Mouse (Mus musculus) liver, postnatal 0 days (tissue): ENCODE measurements around the gene Glis2. TPM values are rescaled to one million over a fixed set of nuclear protein-coding genes. Genes with fewer than 3 reads are reported as not detected.

Experiments used
- ATAC-seq: fragments of 200-750 bp; cut with Nextera tagmentation; 2 replicates; pipeline ENCODE4 v1.8.0; 2017; ENCODE audit warnings: mild to moderate bottlenecking, moderate library complexity
- DNase-seq: peaks from one replicate; pipeline ENCODE4 v3.0.0-alpha.2; 2016
- H3K27ac ChIP-seq: fragments of 300-500 bp; sonication (generic); 2 replicates; pipeline ENCODE4 v1.5.1; 2014; ENCODE audit warnings: antibody characterized with exemption, moderate library complexity, mild to moderate bottlenecking, low read depth
- H3K27me3 ChIP-seq: fragments of 300-500 bp; sonication (generic); 2 replicates; pipeline ENCODE4 v1.6.1; 2014; ENCODE audit warnings: low read length, control low read depth, mixed read lengths; ENCODE audit not compliant: insufficient read depth
- H3K36me3 ChIP-seq: fragments of 300-500 bp; sonication (generic); replicated peaks from 2 replicates; pipeline ENCODE4 v1.6.1; 2014; ENCODE audit warnings: mild to moderate bottlenecking, control low read depth, low read length, moderate library complexity, mixed read lengths; ENCODE audit not compliant: insufficient read depth
- H3K4me1 ChIP-seq: fragments of 300-500 bp; sonication (generic); 2 replicates; pipeline ENCODE4 v1.6.1; 2014; ENCODE audit warnings: antibody characterized with exemption, mild to moderate bottlenecking, control low read depth; ENCODE audit not compliant: insufficient read depth
- H3K4me2 ChIP-seq: fragments of 300-500 bp; sonication (generic); 2 replicates; pipeline ENCODE4 v1.6.1; 2014; ENCODE audit warnings: low read depth, mild to moderate bottlenecking, low read length, moderate library complexity, mixed read lengths
- H3K4me3 ChIP-seq: fragments of 300-500 bp; sonication (generic); 2 replicates; pipeline ENCODE4 v1.5.1; 2014; ENCODE audit warnings: low read depth, low read length
- H3K9ac ChIP-seq: fragments of 300-500 bp; sonication (generic); replicated peaks from 2 replicates; pipeline ENCODE4 v1.6.1; 2014; ENCODE audit warnings: mild to moderate bottlenecking, moderate library complexity
- H3K9me3 ChIP-seq: fragments of 300-500 bp; sonication (generic); 2 replicates; pipeline ENCODE4 v1.6.1; 2016; ENCODE audit warnings: mild to moderate bottlenecking, control low read depth, low read length, mixed read lengths
- CTCF ChIP-seq: sonication (generic); IDR thresholded peaks from 2 replicates; pipeline ENCODE4 v1.5.1; 2016; ENCODE audit warnings: antibody characterized with exemption, low read depth
- EP300 ChIP-seq: IDR thresholded peaks from 2 replicates; pipeline ENCODE4 v1.6.1; 2016; ENCODE audit warnings: antibody characterized with exemption, low read depth, mild to moderate bottlenecking
- WGBS: fragments of 180-500 bp; shearing (Covaris S2); extraction: QIAGEN DNeasy Blood & Tissue Kit; methylation state at CpG from one replicate; pipeline ENCODE4 v1.1.7; 2014; ENCODE audit not compliant: insufficient replicate concordance; 5-methylcytosine and 5-hydroxymethylcytosine counted together
- polyA plus RNA-seq: library from polyadenylated mRNA; unstranded; fragments of >200 nt; fragmentation: Nextera tagmentation; extraction: Ambion mirVana; gene quantifications from 2 replicates; pipeline ENCODE4 v1.2.1, GENCODE M21; 2015

Gene Glis2
- polyA plus RNA-seq, 1 experiment from 2014 or later = 1.7 TPM

- no peaks in the 10 kb centered on the region for H3K27me3 ChIP-seq
- WGBS = under 1% methylated on average over 42 of the region's 43 CpGs
- DNase-seq = no peak
- peaks cover 34% of the 10 kb centered on the region for H3K4me1 ChIP-seq
- H3K4me2 ChIP-seq = peak overlapping the region; percentile 100
- H3K9me3 ChIP-seq = no peaks in the 10 kb centered on the region
- peak overlapping the region; percentile 83 for H3K4me3 ChIP-seq
- ATAC-seq = peak; percentile 31
- H3K36me3 ChIP-seq = no peaks in the 10 kb centered on the region
- no peak for TF ChIP-seq CTCF
- TF ChIP-seq EP300 = no peak
- peak overlapping the region; percentile 94 for H3K27ac ChIP-seq
- peak overlapping the region; percentile 79 for H3K9ac ChIP-seq
These were observed 35.4 kb upstream of the Glis2 start for GRCm38 (mm10) chr16:4558980-4559631.

DNA sequence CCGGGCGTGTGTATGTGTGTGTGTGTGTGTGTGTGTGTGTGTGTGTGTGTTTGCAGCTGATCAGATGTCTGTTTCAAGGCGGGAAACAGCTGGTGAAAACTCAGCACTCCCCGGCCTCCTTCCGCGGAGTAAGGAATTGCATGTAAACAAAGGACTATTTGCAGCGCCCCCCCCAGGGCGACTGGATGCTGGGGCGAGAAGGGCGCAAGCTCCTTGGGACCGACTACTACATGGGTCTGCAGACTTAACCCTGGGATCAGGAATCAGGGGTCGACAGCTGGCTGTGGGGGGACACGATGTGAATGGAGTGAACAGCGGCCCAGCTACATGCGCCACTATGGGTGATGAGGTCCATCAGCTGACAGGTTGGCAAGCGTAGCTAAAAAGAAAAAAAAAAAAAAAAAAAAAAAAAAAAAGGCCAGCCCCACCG lies 34.8 kb upstream of the Glis2 start, which contains the start of gene Tfap4:
TSS of gene Tfap4 (minus strand) at position 140 of the 430 bp plus-strand sequence.
- ATAC-seq = peak; percentile 41
- no peaks in the 10 kb centered on the region for H3K36me3 ChIP-seq
- H3K27me3 ChIP-seq = no peaks in the 10 kb centered on the region
- H3K4me2 ChIP-seq = peak within 1 kb of the TSS; percentile 100
- peak within 1 kb of the TSS; percentile 79 for H3K9ac ChIP-seq
- peak within 1 kb of the TSS; percentile 83 for H3K4me3 ChIP-seq
- peak; percentile 62 for TF ChIP-seq CTCF
- 0 out of 2 replicates have a peak, but pooled peaks have one; percentile 14 for TF ChIP-seq EP300
- H3K9me3 ChIP-seq = no peaks in the 10 kb centered on the region
- peaks cover 28% of the 10 kb centered on the region for H3K4me1 ChIP-seq
- 1% methylated on average over 15 of the region's 17 CpGs for WGBS
- DNase-seq = peak; percentile 88
- peak within 1 kb of the TSS; percentile 94 for H3K27ac ChIP-seq

GRCm38 (mm10) chr16:4560145-4560952 lies 34.2 kb upstream of the Glis2 start:
- Histone ChIP-seq H3K4me1 (peaks cover 23% of the 10 kb centered on the region), H3K27ac (peak overlapping the region; percentile 94), H3K4me2 (peak overlapping the region; percentile 100), H3K36me3 (no peaks in the 10 kb centered on the region), H3K27me3 (no peaks in the 10 kb centered on the region), H3K9me3 (no peaks in the 10 kb centered on the region), H3K9ac (peak overlapping the region; percentile 79), H3K4me3 (peak overlapping the region; percentile 83)
- TF ChIP-seq EP300 = no peak
- peak; percentile 80 for TF ChIP-seq CTCF
- WGBS = 1% methylated on average over 41 of the region's 43 CpGs
- peak; percentile 11 for ATAC-seq
- peak; percentile 78 for DNase-seq

DNA sequence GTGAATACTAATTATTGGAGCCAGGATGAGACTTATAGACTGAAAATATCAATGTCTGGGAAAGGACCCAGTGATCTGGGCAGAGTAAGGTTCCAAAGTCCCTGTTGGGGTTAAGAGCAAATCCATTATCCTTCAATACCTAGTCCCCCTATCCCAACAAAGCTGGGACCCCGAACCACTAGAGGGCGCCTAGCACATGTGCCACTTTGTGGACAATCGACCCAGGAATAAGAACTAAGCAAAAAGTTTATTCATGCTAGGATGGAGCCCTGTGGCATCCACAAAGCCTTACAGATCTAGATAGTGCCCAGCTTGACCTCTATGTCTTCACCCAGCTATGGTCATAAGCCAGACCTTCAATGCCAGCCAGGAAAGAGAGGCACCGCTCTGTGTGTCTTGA lies 26.6 kb upstream of the Glis2 start:
- H3K4me3 ChIP-seq = no peak overlapping the region
- no peaks in the 10 kb centered on the region for H3K9me3 ChIP-seq
- H3K27ac ChIP-seq = no peak overlapping the region
- TF ChIP-seq EP300 (no peak), CTCF (peak; percentile 93)
- no peak overlapping the region for H3K9ac ChIP-seq
- no peaks in the 10 kb centered on the region for H3K36me3 ChIP-seq
- no peaks in the 10 kb centered on the region for H3K27me3 ChIP-seq
- no peak overlapping the region for H3K4me2 ChIP-seq
- DNase-seq (peak; percentile 87), ATAC-seq (peak; percentile 67)
- H3K4me1 ChIP-seq = 0 out of 2 replicates have a peak, but pooled peaks cover 3% of the 10 kb centered on the region
- WGBS = 19% methylated on average over 4 of the region's 4 CpGs

- H3K4me1 ChIP-seq = 0 out of 2 replicates have a peak, but pooled peaks cover 3% of the 10 kb centered on the region
- ATAC-seq (no peak), DNase-seq (no peak)
- no peaks in the 10 kb centered on the region for H3K27me3 ChIP-seq
- no peaks in the 10 kb centered on the region for H3K36me3 ChIP-seq
- H3K4me2 ChIP-seq = no peak overlapping the region
- H3K9ac ChIP-seq = no peak overlapping the region
- no peak overlapping the region for H3K27ac ChIP-seq
- H3K9me3 ChIP-seq = no peaks in the 10 kb centered on the region
- H3K4me3 ChIP-seq = no peak overlapping the region
- TF ChIP-seq CTCF (no peak), EP300 (no peak)
- WGBS = 59% methylated on average over 4 of the region's 4 CpGs
These were observed 23.8 kb upstream of the Glis2 start for GRCm38 (mm10) chr16:4570737-4571136.

DNA sequence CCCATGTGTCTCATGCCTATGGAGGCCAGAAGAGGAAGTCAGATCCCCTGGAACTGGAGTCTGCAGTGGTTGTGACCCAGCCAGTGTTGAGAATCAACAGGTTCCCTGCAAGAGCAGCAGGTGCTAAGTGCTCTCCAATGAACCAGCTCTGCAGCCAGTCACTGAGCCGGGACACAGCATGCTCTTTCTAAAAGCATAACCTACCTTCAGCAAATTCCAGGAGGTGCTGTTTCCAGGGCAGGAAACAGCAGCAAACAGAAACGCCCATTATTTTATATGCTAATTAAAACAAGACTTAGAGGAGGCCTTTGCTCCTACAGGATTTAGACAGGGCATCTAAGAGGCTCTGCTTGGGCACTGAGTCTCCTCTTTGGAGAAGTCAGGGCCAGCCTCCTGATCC lies 18.5 kb upstream of the Glis2 start:
- 56% methylated on average over 2 of the region's 2 CpGs for WGBS
- TF ChIP-seq EP300 (no peak), CTCF (no peak)
- no peak for DNase-seq
- H3K9me3 ChIP-seq = no peaks in the 10 kb centered on the region
- no peak for ATAC-seq
- no peak overlapping the region for H3K4me3 ChIP-seq
- H3K4me2 ChIP-seq = no peak overlapping the region
- H3K4me1 ChIP-seq = no peaks in the 10 kb centered on the region
- no peak overlapping the region for H3K9ac ChIP-seq
- H3K27me3 ChIP-seq = no peaks in the 10 kb centered on the region
- H3K36me3 ChIP-seq = no peaks in the 10 kb centered on the region
- H3K27ac ChIP-seq = no peak overlapping the region
